Mouse (Mus musculus): ENCODE results near the gene 4930467E23Rik.
"Not testable (repeated sequence)": the region's sequence is repeated elsewhere in the genome, so short reads cannot be mapped to it uniquely, and the experiment has no call there.

The 4930467E23Rik gene

DNA sequence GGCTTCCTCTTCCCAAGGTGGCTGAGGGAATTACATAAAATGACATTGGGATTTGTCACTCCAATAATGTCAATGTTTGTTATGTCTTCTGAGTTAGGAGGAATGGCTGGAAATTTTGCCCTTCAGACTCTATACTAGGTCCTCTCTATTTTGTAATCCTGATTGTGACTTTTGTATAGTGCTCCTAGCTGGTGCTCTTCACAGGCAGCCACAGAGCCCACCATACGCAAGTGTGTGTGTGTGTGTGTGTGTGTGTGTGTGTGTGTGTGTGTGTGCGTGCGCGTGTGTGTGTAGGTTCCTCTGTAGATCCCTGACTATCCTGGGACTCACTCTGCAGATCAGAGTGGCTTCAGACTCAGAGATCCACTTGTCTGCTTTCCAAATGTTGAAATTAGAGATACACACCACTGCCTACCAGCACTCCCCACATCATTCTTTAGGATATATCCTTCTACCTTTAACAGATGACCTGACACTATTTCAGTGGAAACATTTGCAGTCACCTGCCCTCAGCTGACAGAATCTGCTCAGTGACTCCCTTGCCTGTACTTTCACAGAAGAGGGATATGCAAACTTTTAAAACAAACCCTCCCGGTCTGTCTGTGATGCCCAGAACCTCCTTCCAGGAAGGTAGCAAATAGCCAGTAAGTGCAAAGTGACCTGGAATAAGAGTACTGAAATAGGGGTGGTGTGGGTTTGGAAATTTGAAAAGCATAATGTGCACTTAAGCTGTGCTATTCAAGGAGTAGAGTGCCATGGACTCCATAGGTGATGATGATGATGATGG is 52.1 kb downstream of the 4930467E23Rik start:
- not testable (repeated sequence) for DNase-seq

DNA sequence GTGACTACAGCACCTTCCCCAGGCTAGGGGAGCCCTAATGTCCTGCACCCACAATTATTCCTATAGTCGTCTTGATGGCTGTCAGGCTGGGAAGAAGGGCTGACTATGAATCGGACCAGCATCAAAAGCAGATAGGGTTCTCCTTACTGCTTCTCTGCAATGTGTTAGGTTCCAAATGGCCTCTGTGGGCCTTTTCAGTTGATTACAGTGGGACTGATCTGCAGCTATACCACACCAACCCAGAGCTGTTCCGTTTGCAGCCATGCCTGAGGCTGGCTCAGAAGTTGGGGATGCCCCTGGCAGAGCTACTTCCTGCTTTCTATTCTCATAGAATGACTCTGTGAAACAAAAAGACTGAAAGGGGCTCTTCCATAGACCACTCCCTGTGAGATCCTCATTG is 53.4 kb downstream of the 4930467E23Rik start:
- DNase-seq, result not testable (repeated sequence)

DNA sequence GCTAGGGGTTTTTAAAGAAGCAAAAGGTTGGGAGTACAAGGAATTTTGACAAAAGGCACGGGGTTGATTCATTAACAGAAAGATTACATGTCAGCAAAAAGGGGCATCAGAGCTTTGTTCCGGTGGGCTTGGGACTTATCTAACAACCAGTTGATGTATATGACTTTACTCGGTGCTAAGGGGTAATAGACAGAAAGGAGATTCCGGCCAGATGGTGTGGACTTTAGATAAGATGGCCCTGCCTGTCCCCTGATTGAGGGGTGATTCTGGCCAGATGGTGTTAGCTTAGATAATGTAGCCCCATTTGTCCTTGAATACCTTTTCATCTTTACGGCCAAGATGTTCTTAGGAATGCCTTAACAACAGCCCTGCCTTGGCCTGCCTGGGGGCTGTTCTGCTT is 54.5 kb downstream of the 4930467E23Rik start:
- DNase-seq, result not testable (repeated sequence)

DNA sequence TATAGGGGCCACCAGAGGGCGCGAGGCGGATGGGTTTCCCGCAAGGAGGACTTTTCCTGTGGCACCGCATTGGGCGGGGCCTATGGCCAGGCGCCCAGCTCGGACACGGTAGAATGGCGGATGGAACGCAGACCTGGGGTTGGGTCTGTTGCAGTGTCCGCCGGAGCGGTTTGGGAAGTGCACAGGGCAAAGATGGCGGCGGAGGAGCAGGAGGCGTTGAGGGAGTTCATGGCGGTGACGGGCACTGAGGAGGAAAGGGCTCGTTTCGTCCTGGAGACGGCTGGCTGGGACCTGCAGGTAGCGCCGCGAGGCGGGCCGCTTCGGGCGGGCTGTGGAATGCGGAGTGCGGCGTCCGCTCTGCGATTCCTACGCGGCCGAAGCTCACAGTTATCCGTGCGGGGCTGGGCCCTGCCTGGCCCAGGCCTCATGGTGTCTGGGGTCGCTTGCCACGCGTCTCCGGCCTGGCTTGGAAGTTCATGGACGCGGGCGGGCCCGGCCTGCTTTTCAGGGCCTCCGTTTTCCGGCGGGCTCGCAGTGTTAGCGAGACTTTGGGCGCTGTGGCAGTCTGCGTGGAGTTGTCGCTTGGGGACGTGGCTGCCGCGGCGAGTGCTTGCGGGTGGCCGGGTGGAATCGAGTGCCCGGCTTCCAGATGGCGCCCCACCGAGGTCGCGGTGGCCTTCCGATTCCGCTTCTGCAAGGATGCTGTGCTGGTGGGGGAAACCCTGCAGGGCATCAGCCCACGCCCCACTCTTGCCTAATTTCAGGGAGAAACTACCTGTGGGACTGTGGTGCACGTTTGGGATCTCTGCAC is 55.4 kb downstream of the 4930467E23Rik start:
- peak; percentile 100 for DNase-seq

DNA sequence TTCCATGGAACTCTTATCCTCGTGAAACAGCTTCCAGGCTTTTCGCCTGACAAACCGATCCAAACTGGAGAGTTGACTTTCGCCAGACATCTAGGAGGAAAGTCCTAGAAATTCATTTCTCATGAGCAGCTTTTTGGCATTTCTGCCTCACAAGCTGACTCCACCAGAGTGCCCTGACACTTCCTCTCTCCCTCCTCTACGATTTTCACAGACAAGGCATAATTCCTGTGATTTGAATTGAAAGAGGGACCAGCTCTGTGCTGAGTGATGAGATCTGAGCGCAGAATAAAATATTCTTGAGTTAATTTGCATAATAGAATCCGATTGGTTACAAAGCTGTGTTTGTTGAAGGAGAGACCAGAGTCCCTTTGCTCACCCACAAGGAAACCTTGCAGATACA is 63.3 kb downstream of the 4930467E23Rik start:
- not testable (repeated sequence) for DNase-seq

Data from cerebellum, adult 11 months (tissue).